Mouse (Mus musculus): ENCODE results near the gene Pkhd1. TPM values are rescaled to one million over a fixed set of nuclear protein-coding genes. Genes with fewer than 3 reads are reported as not detected.
"Not testable (repeated sequence)": the region's sequence is repeated elsewhere in the genome, so short reads cannot be mapped to it uniquely, and the experiment has no call there.

The Pkhd1 gene
- polyA plus RNA-seq, 1 experiment, result 4.0 TPM

- DNase-seq (ENCODE audit: low read depth), result no peak
Observed at GRCm38 (mm10) chr1:20486087-20486486, 131.8 kb downstream of the Pkhd1 start.

DNA sequence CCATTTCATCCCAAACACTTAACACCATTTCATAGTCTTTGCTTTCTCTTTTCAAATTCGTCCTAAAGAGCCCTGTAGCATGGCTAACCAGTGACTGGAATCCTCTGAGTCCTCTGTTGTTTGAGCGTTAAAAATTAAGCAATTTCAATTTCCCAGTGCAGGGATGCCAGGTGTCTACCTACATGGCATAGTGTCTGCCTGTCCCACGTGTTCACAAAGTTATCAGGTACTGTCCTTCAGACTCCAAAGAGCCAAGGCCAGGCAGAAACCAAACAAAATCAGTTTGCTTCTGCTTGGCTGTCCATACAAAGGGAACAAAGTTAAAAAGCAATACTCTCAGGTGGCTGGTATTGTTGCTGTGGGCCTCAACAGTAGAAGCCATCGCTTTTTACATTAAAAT, 136.0 kb downstream of the Pkhd1 start:
- no peak for DNase-seq (ENCODE audit: low read depth)

DNA sequence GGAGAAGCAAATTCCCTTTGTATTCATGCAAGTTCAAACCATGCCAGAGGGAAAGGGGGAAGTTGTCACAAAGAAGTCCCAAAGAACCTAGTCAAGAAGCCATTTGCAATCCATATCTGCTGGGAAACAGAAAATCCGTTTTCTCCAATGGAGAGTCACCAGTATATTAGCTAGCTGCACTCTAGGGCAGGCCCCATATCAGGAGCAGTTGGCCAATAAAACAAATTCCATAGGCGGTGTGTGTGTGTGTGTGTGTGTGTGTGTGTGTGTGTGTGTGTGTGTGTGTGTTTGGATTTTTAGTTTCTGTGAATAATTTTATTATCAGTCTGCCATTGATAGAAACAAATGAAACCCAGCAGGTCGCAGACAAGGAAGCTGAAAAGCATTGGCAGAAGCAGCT, 139.2 kb downstream of the Pkhd1 start:
- DNase-seq (ENCODE audit: low read depth), result no peak

DNA sequence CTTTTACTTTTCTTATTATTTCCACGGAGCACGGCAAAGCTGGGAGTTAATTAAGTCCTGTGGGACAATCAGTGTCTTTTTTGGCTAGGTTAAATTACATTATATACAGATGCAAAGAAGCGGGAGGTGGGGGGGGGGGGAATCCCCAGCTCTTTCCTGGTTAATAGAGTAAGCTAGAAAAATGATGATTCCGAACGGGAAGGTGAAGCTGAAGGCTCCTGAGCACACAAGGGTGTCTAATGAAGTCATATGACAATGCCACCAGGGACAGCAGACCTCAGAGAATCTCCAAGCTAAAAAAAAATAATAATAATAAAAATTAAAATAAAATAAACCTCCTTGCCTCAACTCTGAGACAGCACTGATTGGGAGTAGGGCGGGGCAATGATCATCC, 139.6 kb downstream of the Pkhd1 start:
- DNase-seq (ENCODE audit: low read depth), result no peak

GRCm38 (mm10) chr1:20477561-20478265, 140.2 kb downstream of the Pkhd1 start:
- DNase-seq (ENCODE audit: low read depth), result no peak

DNA sequence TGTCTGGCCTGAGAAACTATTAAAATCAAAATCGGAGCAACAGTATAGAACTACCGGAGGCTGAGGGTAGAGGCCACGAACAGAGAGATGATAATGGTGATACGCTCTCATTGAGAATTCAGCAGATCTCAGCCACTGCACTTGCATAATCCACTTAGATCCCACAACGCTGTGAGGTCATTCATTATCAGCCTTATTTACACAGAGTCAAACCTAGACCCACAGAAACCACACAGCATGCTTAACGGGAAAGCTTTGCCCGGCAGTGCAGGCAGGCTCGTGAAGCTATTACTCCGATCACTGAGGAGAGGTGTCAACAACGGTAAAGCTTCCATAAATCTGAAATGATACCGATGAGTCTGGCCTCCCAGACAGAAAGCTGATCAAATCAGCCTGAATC, 147.1 kb downstream of the Pkhd1 start:
- no peak for DNase-seq (ENCODE audit: low read depth)

DNA sequence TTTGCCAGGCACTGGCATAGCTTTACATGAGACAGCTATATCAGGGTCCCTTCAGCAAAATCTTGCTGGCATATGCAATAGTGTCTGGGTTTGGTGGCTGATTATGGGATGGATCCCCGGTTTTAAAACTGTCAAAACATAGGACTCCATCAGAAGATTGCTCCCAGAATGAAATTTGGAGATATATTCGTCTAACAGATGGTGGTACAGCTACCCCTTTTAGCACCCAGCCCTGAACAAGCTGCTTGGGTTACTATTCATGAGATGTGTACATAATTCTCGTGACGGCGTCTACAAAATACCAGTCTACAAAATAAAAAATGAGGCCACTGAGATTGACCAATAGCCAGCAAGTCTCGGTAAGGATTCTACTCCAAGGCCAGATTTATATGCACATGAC, 147.5 kb downstream of the Pkhd1 start:
- DNase-seq (ENCODE audit: low read depth), result no peak

- no peak for DNase-seq (ENCODE audit: low read depth)
Observed at GRCm38 (mm10) chr1:20466481-20466880, 151.4 kb downstream of the Pkhd1 start.

GRCm38 (mm10) chr1:20454621-20455020, 163.2 kb downstream of the Pkhd1 start:
- DNase-seq (ENCODE audit: low read depth), result no peak

DNA sequence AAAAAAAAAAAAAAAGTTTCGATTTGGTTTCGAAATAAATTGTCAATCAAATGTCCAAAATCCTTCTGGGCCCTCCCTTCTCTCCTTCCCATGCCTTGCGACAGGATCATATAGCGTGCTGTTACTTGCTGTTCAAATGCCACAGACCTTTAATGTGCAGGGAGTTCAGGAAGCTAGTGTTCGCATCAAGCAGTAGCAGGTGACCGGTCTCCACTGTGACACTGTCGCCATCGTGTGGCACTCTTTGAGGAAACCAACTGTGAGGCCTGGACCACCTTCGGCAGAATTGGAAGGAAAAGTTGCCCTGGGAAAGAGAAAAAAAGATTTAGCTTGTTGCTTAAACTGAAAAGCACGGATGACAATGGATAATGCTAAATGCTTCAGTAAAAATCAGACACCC, 167.8 kb downstream of the Pkhd1 start:
- DNase-seq (ENCODE audit: low read depth), result peak; percentile 19

DNA sequence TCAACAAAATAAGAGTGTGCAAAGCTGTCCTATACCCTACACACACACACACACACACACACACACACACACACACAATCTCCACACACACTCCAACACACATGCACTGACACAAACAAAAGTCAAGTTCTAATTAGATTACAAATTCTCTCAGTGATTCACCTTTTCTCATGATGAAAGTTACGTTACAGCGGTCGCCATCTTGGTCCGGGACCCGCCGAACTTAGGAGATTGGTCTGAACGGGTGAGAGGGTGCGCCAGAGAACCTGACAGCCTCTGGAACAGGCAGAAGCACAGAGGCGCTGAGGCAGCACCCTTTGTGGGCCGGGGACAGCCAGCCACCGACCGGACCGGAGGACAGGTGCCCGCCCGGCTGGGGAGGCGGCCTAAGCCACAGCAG, 185.8 kb downstream of the Pkhd1 start:
- not testable (repeated sequence) for DNase-seq (ENCODE audit: low read depth)

DNA sequence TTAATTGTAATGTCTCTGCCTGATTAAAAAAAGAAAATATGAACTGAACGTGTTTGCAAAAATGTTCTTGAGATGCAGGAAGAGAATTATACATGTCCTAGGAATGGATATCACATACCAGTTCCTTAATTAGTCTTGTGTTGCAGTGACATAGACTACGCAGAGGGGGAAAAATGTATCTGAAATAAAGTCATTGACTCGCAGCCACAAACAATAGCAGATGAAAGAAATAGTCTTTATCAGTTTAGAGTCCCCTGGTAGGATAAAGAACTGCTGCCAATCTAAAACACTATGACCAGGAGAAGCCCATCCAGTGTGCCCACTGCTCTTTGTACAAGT, 188.8 kb downstream of the Pkhd1 start:
- no peak for DNase-seq (ENCODE audit: low read depth)

DNA sequence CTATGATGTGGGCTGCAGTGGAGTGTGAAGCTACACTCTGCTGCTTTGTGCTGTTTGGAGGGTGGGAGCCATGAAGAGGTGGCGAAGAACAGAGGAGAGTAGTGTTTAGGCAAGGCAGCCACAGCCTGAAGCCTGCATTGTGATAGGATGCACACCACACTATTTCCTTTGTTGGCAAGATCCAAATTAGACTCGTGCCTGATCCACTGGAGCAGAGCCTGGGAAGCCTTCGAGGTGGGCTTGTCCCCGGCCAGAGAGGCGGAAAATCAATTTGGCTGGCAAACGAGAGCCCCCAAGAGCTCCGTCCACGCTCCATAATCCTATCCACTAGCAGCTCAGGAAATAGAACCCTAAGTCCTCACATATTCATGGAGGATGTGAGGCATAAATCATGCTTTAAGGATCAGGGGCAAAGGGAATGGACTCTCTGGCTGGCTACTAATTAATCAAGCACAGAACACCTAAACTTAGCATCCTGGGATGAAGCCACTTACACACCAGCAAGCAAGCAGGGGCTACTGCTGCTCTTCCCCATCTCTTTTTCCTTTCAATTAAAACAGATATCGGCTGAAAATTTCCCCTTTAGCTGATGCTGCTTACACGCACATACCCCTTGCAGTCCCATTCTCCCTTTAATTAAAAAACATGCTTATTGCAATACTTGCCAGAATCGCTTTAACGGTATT, 189.4 kb downstream of the Pkhd1 start:
- no peak for DNase-seq (ENCODE audit: low read depth)

DNA sequence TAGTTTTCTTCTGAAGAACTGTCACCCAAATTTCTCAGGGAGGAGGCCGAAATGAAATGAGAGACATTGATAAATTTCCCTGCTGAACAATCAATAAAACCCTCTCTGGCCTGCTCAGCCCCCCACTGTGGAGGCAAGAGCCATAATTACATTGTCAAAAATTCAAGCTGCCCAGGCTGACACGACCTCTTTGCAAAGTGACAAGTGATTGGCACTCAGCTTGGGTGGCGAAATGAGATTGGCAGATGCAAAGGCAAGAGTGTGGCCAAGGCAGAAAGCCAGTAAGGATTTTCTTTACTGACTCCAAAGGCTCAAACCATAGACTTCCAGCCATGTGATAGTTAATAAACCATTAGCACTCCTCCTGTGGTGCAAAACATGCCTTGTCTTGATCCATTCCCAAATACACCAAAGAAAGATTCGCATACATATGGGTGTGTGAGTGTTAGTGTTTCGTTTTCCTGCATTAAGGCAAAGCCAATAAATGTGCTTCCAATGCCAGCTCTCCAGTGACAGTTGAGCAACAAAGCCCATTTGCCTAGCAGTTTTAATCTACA, 208.4 kb downstream of the Pkhd1 start:
- peak; percentile 38 for DNase-seq (ENCODE audit: low read depth)

DNA sequence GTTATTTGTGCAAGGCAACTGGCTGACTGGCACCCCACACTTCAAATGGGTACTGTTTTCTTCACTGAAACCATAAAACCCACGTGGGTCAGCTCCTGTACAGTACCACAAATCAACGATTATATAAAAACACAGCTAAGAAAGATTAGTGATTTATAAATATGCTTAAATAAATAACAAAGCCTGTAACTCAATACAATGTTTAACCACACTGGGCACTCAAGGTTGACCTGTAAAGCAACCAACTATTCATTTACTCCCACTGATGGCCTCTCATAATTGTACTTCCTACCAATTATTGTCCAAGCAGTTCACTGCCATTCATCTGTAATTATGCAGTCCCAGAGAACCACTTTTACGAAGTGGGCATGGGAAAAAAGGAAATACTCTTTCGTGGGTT, 219.5 kb downstream of the Pkhd1 start:
- DNase-seq (ENCODE audit: low read depth), result no peak

DNA sequence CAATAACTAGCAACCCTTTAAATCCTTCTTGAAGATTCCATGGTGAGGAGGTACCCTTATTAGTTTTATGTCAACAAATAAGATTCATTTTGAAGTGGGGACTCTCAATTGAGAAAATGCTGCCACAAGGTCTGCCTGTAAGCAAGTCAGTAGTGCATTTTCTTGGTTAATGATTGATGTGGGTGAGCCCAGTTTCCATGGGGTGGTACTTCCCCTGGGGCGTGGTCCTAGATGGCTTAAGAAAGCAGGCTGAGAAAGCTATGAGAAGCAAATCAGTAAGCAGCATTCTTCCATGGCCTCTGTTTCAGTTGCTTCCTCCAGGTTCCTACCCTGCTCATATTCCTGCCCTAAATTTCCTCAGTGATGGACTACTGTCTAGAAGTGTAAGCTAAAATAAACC, 253.4 kb downstream of the Pkhd1 start:
- DNase-seq (ENCODE audit: low read depth), result no peak

DNA sequence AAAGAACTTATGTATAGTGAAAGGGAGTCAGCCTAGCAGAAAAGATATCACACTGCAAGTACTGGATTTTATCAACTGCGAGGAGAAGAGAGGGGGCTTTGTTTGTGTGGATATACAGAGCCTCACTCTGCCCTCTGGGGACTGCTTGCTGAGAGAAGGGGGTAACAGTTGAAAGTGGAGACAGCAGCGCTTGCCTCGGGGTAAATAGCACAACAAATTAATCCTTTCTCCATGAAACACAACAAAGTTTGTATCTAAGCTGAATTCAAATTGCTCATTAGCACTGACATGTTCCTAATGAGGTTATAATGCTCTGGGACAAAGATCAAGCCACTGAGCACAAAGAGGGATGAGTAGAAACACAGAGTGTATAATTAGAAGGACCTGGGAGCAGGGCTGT, 273.2 kb downstream of the Pkhd1 start:
- no peak for DNase-seq (ENCODE audit: low read depth)

DNA sequence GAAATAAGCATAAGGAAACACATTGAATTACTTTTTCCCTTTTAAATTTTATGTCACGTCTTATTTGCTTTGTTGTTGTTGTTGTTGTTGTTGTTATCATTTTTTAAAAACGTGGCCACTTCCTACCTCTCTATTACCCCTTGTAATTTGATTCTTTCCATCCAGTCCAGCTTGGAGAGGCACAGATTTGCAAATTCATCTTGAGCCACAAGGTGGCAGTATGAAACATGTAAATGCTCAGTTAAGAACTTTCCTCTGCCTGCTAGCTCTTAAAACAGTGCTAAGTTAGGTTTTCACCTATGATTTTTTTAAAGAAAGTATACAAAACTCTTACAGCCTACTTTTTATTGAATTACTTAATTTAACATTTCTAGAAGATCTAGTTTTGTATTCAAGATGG, 306.4 kb downstream of the Pkhd1 start:
- no peak for DNase-seq (ENCODE audit: low read depth)

GRCm38 (mm10) chr1:20310925-20311324, 306.9 kb downstream of the Pkhd1 start:
- no peak for DNase-seq (ENCODE audit: low read depth)

GRCm38 (mm10) chr1:20306116-20306515, 311.7 kb downstream of the Pkhd1 start:
- DNase-seq (ENCODE audit: low read depth), result no peak

- DNase-seq (ENCODE audit: low read depth), result no peak
Observed at GRCm38 (mm10) chr1:20302943-20303578, 314.8 kb downstream of the Pkhd1 start.

DNA sequence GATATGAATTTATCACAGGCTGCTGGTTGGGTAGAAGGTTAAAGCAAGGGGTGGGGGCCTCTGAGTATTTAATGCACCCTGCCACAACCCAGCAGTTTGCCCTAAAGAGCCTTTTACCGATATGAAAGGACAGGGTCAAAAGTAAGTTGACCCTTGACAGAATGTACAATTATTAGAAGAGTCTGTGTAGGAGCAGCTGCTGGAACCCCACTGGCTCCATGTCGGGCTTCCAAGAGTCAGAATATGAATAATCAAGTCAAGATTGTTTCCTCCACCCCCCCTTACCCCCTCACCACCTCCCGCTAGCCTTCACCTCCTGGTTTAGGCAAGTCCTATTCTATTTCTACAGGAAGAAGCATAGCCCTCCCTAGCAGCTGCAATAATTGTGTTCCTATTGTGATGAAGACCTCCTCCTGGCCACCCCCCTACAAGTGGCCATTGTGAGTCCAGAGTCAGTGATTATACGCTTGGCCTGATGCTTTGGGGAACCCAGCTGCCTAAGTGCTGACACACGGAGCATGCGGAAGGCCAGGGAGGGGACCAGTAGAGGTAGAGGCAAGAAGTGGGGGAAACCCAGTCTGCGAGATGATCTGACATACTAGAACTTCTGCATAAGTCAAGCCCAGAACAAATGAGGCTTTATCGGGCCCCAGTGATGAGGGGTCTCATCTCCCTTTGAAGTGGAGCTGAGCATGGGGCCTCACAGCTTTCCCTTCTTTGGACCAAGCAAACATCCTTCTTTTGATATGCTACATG, 315.5 kb downstream of the Pkhd1 start:
- no peak for DNase-seq (ENCODE audit: low read depth)

Measured in gonadal fat pad, adult 2 months (tissue).